Mouse (Mus musculus) lung, postnatal 0 days (tissue): Measurements from ENCODE around the gene Pafah1b1.

ENCODE experiments used
- CTCF ChIP-seq: IDR thresholded peaks from 2 replicates; pipeline ENCODE4 v1.5.1; 2016; ENCODE audit warnings: antibody characterized with exemption, mild to moderate bottlenecking
- EP300 ChIP-seq: IDR thresholded peaks from 2 replicates; pipeline ENCODE4 v1.6.1; 2016; ENCODE audit warnings: antibody characterized with exemption, mild to moderate bottlenecking, control low read depth

- TF ChIP-seq CTCF (no peak), EP300 (no peak)
Observed at GRCm38 (mm10) chr11:74674713-74675112, 49.8 kb downstream of the Pafah1b1 start.
